Mouse (Mus musculus): ENCODE measurements around the gene Cdc26. TPM values are rescaled to one million over a fixed set of nuclear protein-coding genes. Genes with fewer than 3 reads are reported as not detected.
A peak's percentile ranks its signal among the peaks of the same experiment; 100 is the strongest.

The Cdc26 gene
- polyA plus RNA-seq, 1 experiment from 2014 or later: 95.8 TPM

- no peaks in the 10 kb centered on the region for H3K27me3 ChIP-seq
- no peaks in the 10 kb centered on the region for H3K9me3 ChIP-seq
- WGBS: 83% methylated on average over 17 of the region's 17 CpGs
- H3K4me2 ChIP-seq: no peak overlapping the region
- no peak overlapping the region for H3K4me3 ChIP-seq
- ATAC-seq (ENCODE audit: low FRiP score): 0 out of 2 replicates have a peak, but pooled peaks have one; percentile 36
- no peaks in the 10 kb centered on the region for H3K4me1 ChIP-seq (replicated peaks)
- peaks cover 30% of the 10 kb centered on the region for H3K36me3 ChIP-seq
- H3K9ac ChIP-seq: no peak overlapping the region
- no peak overlapping the region for H3K27ac ChIP-seq
Measured at GRCm38 (mm10) chr4:62427978-62428758, 19.7 kb upstream of the Cdc26 start.

- Histone ChIP-seq H3K27me3 (no peaks in the 10 kb centered on the region), H3K4me2 (no peak overlapping the region), H3K27ac (no peak overlapping the region), H3K4me1 (replicated peaks) (no peaks in the 10 kb centered on the region), H3K9ac (no peak overlapping the region), H3K4me3 (no peak overlapping the region), H3K9me3 (no peaks in the 10 kb centered on the region), H3K36me3 (peaks cover 53% of the 10 kb centered on the region)
- no peak for ATAC-seq (ENCODE audit: low FRiP score)
- WGBS: 98% methylated on average over 4 of the region's 4 CpGs
Measured at GRCm38 (mm10) chr4:62425891-62426290, 17.4 kb upstream of the Cdc26 start.

- H3K4me1 ChIP-seq (replicated peaks): no peaks in the 10 kb centered on the region
- H3K9ac ChIP-seq: no peak overlapping the region
- H3K4me3 ChIP-seq: no peak overlapping the region
- WGBS: 99% methylated on average over 6 of the region's 6 CpGs
- H3K4me2 ChIP-seq: no peak overlapping the region
- H3K36me3 ChIP-seq: peaks cover 100% of the 10 kb centered on the region
- no peak for ATAC-seq (ENCODE audit: low FRiP score)
- no peak overlapping the region for H3K27ac ChIP-seq
- no peaks in the 10 kb centered on the region for H3K27me3 ChIP-seq
- H3K9me3 ChIP-seq: no peaks in the 10 kb centered on the region
Measured at GRCm38 (mm10) chr4:62419091-62419490, 10.6 kb upstream of the Cdc26 start.

GRCm38 (mm10) chr4:62418448-62418847 is 10.0 kb upstream of the Cdc26 start:
- no peaks in the 10 kb centered on the region for H3K27me3 ChIP-seq
- H3K9ac ChIP-seq: no peak overlapping the region
- no peak overlapping the region for H3K4me3 ChIP-seq
- H3K36me3 ChIP-seq: peaks cover 100% of the 10 kb centered on the region
- ATAC-seq (ENCODE audit: low FRiP score): no peak
- H3K4me2 ChIP-seq: no peak overlapping the region
- no peaks in the 10 kb centered on the region for H3K4me1 ChIP-seq (replicated peaks)
- H3K27ac ChIP-seq: no peak overlapping the region
- no peaks in the 10 kb centered on the region for H3K9me3 ChIP-seq
- WGBS: 90% methylated on average over 8 of the region's 8 CpGs

GRCm38 (mm10) chr4:62411606-62412005 is 3.2 kb upstream of the Cdc26 start:
- H3K36me3 ChIP-seq: peaks cover 54% of the 10 kb centered on the region
- 95% methylated on average over 10 of the region's 10 CpGs for WGBS
- no peak overlapping the region for H3K27ac ChIP-seq
- no peak for ATAC-seq (ENCODE audit: low FRiP score)
- H3K4me2 ChIP-seq: no peak overlapping the region
- no peak overlapping the region for H3K9ac ChIP-seq
- H3K4me3 ChIP-seq: no peak overlapping the region
- peaks cover 22% of the 10 kb centered on the region for H3K4me1 ChIP-seq (replicated peaks)
- no peaks in the 10 kb centered on the region for H3K27me3 ChIP-seq
- H3K9me3 ChIP-seq: no peaks in the 10 kb centered on the region

- H3K9ac ChIP-seq: no peak overlapping the region
- H3K27me3 ChIP-seq: no peaks in the 10 kb centered on the region
- 0 out of 2 replicates have a peak overlapping the region, but pooled peaks have one; percentile 7 for H3K4me3 ChIP-seq
- H3K9me3 ChIP-seq: no peaks in the 10 kb centered on the region
- WGBS: 93% methylated on average over 2 of the region's 2 CpGs
- H3K27ac ChIP-seq: no peak overlapping the region
- H3K4me1 ChIP-seq (replicated peaks): peaks cover 34% of the 10 kb centered on the region
- H3K36me3 ChIP-seq: peaks cover 41% of the 10 kb centered on the region
- H3K4me2 ChIP-seq: peak overlapping the region; percentile 74
- ATAC-seq (ENCODE audit: low FRiP score): no peak
Measured at GRCm38 (mm10) chr4:62410325-62410724, 1.9 kb upstream of the Cdc26 start.

GRCm38 (mm10) chr4:62409615-62410014 is 1.2 kb upstream of the Cdc26 start:
- no peak for ATAC-seq (ENCODE audit: low FRiP score)
- Histone ChIP-seq H3K4me2 (peak overlapping the region; percentile 74), H3K27me3 (no peaks in the 10 kb centered on the region), H3K36me3 (peaks cover 38% of the 10 kb centered on the region), H3K27ac (0 out of 2 replicates have a peak overlapping the region, but pooled peaks have one; percentile 89), H3K9ac (peak overlapping the region; percentile 88), H3K4me1 (replicated peaks) (peaks cover 41% of the 10 kb centered on the region), H3K9me3 (no peaks in the 10 kb centered on the region), H3K4me3 (peak overlapping the region; percentile 78)
- 38% methylated on average over 6 of the region's 6 CpGs for WGBS

GRCm38 (mm10) chr4:62407730-62408582 is 486 bp downstream of the Cdc26 start:
- Histone ChIP-seq H3K36me3 (peaks cover 28% of the 10 kb centered on the region), H3K9me3 (no peaks in the 10 kb centered on the region), H3K4me2 (peak overlapping the region; percentile 55), H3K4me3 (peak overlapping the region; percentile 78), H3K9ac (peak overlapping the region; percentile 82), H3K4me1 (replicated peaks) (peaks cover 53% of the 10 kb centered on the region), H3K27me3 (no peaks in the 10 kb centered on the region), H3K27ac (peak overlapping the region; percentile 83)
- WGBS: under 1% methylated on average over 35 of the region's 35 CpGs
- ATAC-seq (ENCODE audit: low FRiP score): peak; percentile 75

- WGBS: 80% methylated on average over 4 of the region's 4 CpGs
- H3K27ac ChIP-seq: no peak overlapping the region
- no peaks in the 10 kb centered on the region for H3K27me3 ChIP-seq
- H3K4me1 ChIP-seq (replicated peaks): peaks cover 53% of the 10 kb centered on the region
- no peak overlapping the region for H3K4me2 ChIP-seq
- no peak overlapping the region for H3K9ac ChIP-seq
- peaks cover 27% of the 10 kb centered on the region for H3K36me3 ChIP-seq
- no peaks in the 10 kb centered on the region for H3K9me3 ChIP-seq
- H3K4me3 ChIP-seq: no peak overlapping the region
- ATAC-seq (ENCODE audit: low FRiP score): no peak
Measured at GRCm38 (mm10) chr4:62406133-62406532, 2.3 kb downstream of the Cdc26 start.

GRCm38 (mm10) chr4:62398956-62399355 is 9.5 kb downstream of the Cdc26 start:
- Histone ChIP-seq H3K9me3 (no peaks in the 10 kb centered on the region), H3K4me3 (no peak overlapping the region), H3K27ac (no peak overlapping the region), H3K9ac (no peak overlapping the region), H3K4me2 (no peak overlapping the region), H3K36me3 (peaks cover 82% of the 10 kb centered on the region), H3K4me1 (replicated peaks) (peaks cover 5% of the 10 kb centered on the region), H3K27me3 (no peaks in the 10 kb centered on the region)
- WGBS: 95% methylated on average over 3 of the region's 3 CpGs
- no peak for ATAC-seq (ENCODE audit: low FRiP score)

GRCm38 (mm10) chr4:62397616-62398365 is 10.7 kb downstream of the Cdc26 start:
- H3K9me3 ChIP-seq: no peaks in the 10 kb centered on the region
- no peak overlapping the region for H3K4me2 ChIP-seq
- H3K4me1 ChIP-seq (replicated peaks): no peaks in the 10 kb centered on the region
- H3K27me3 ChIP-seq: no peaks in the 10 kb centered on the region
- no peak overlapping the region for H3K4me3 ChIP-seq
- no peak overlapping the region for H3K27ac ChIP-seq
- H3K9ac ChIP-seq: no peak overlapping the region
- H3K36me3 ChIP-seq: peaks cover 79% of the 10 kb centered on the region
- 90% methylated on average over 4 of the region's 4 CpGs for WGBS
- no peak for ATAC-seq (ENCODE audit: low FRiP score)

GRCm38 (mm10) chr4:62395806-62396205 is 12.6 kb downstream of the Cdc26 start:
- H3K27me3 ChIP-seq: no peaks in the 10 kb centered on the region
- H3K4me1 ChIP-seq (replicated peaks): no peaks in the 10 kb centered on the region
- H3K9me3 ChIP-seq: no peaks in the 10 kb centered on the region
- H3K4me2 ChIP-seq: no peak overlapping the region
- 93% methylated on average over 1 of the region's 1 CpGs for WGBS
- no peak for ATAC-seq (ENCODE audit: low FRiP score)
- H3K27ac ChIP-seq: no peak overlapping the region
- H3K36me3 ChIP-seq: peaks cover 77% of the 10 kb centered on the region
- no peak overlapping the region for H3K9ac ChIP-seq
- no peak overlapping the region for H3K4me3 ChIP-seq

Data from hindbrain, embryonic 13.5 days (tissue).